In the genomic region with DNA sequence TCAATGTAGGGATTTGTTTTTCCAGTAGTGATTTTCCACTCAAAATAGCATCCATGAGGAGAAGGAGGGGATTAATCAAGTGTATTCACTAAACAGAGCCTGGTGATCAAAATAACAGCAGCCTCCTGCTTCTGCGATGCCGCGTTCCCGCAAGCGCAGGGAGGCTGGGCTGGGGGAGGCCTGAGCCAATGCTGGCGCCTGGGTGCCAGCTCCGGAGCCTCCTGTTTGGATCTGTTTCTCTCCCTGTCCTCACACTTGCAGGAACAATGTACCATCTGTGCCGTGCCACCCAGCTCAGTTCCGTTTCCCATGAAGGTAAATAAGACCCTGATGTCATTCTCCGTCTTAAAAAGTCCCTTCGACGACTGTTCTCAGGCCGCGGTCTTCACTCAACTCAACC, we compare ENCODE assay signal across 17 mouse cellular contexts.
A peak's percentile ranks its signal among the peaks of the same experiment; 100 is the strongest.
DNase-seq lines count a peak whose midpoint lies in the region; ATAC-seq lines count a peak whose summit lies in the region.
"Had no signal": no experiment of that assay in that cellular context is flagged by ENCODE, and none has a peak within 500 bp of the region (broad histone marks: within the 10 kb centered on the region; RNA-seq: fewer than 3 reads in every experiment).

No protein-coding gene starts in this region.

- peak overlapping the region; percentile 8; the same call in 1 of the 2 replicates for H3K4me2 ChIP-seq in forebrain, embryonic 15.5 days (replicated peaks)
- H3K4me2 ChIP-seq: intestine, embryonic 15.5 days; midbrain, embryonic 11.5 days; neural tube, embryonic 13.5 days had no signal

- intact Hi-C loops in left cerebral cortex, postnatal 4 days (cut with DNase I): no loop called here

- DNase-seq in frontal cortex, postnatal 36 days (ENCODE audit: low spot score in 2 of 2): peak; percentile 47 to 51
- DNase-seq in frontal cortex, postnatal 10 days (ENCODE audit: low spot score in 2 of 2): no peak
- DNase-seq in cerebellum, adult 11-12 months: peak; percentile 88
- peak; percentile 27 for DNase-seq in left cerebral cortex, postnatal 4 days
- no peak for DNase-seq in kidney, postnatal 25 days
- DNase-seq in urinary bladder, postnatal 14 days (ENCODE audit: low spot score): no peak
- DNase-seq in ovary, adult 18-20 months (ENCODE audit: low spot score): no peak
- DNase-seq: adrenal gland, adult 8-10 months; gastrocnemius, postnatal 36 days; kidney, postnatal 4 days; liver had no signal

- H3K27ac ChIP-seq in forebrain, embryonic 15.5 days (replicated peaks): peak overlapping the region; percentile 66
- H3K27ac ChIP-seq: intestine, embryonic 15.5 days; neural tube, embryonic 13.5 days; stomach, postnatal 0 days had no signal

- H3K36me3 ChIP-seq in forebrain, embryonic 15.5 days: no peaks in the 10 kb centered on the region
- H3K36me3 ChIP-seq: intestine, embryonic 15.5 days; neural tube, embryonic 13.5 days had no signal

- no peaks in the 10 kb centered on the region for H3K27me3 ChIP-seq in forebrain, embryonic 15.5 days
- H3K27me3 ChIP-seq: intestine, embryonic 15.5 days; neural tube, embryonic 13.5 days had no signal

- 29% methylated on average over 14 of the region's 14 CpGs for WGBS in forebrain, embryonic 15.5 days

- no peak overlapping the region for H3K4me3 ChIP-seq in forebrain, embryonic 15.5 days
- H3K4me3 ChIP-seq: erythroblast, embryonic 14.5 days; intestine, embryonic 15.5 days; neural tube, embryonic 13.5 days had no signal

- ATAC-seq in forebrain, embryonic 15.5 days (replicated peaks): peak; percentile 69
- ATAC-seq: intestine, embryonic 15.5 days had no signal

- peaks cover 57% of the 10 kb centered on the region for H3K4me1 ChIP-seq in forebrain, embryonic 15.5 days

- no peaks in the 10 kb centered on the region for H3K9me3 ChIP-seq in forebrain, embryonic 15.5 days
- H3K9me3 ChIP-seq: intestine, embryonic 15.5 days; neural tube, embryonic 13.5 days had no signal

- H3K9ac ChIP-seq in forebrain, embryonic 15.5 days (replicated peaks): no peak overlapping the region; the same call in 1 of the 2 replicates
- H3K9ac ChIP-seq: intestine, embryonic 15.5 days; neural tube, embryonic 13.5 days had no signal

Comparison
In these comparisons a context has a peak if more than half of its experiments do, and no peak if none do; other contexts are left out.
1. DNase-seq: peak in frontal cortex, postnatal 36 days (2 of 2), cerebellum, adult 11-12 months (single experiment) and left cerebral cortex, postnatal 4 days (single experiment); none in frontal cortex, postnatal 10 days (0 of 2), kidney, postnatal 25 days (0 of 2), urinary bladder, postnatal 14 days (single experiment) and ovary, adult 18-20 months (single experiment).